Mouse (Mus musculus) urinary bladder, postnatal 4 days (tissue): ENCODE measurements around the gene Dazap1.
A peak's percentile ranks its signal among the peaks of the same experiment; 100 is the strongest.
"Not testable (repeated sequence)": the region's sequence is repeated elsewhere in the genome, so short reads cannot be mapped to it uniquely, and the experiment has no call there.

Source experiments
- DNase-seq, 2 experiments: peaks; one replicate each; pipeline ENCODE4 v3.0.0; 2021 to 2022; ENCODE audit warnings: low spot score in 2 of 2

The Dazap1 gene

DNA sequence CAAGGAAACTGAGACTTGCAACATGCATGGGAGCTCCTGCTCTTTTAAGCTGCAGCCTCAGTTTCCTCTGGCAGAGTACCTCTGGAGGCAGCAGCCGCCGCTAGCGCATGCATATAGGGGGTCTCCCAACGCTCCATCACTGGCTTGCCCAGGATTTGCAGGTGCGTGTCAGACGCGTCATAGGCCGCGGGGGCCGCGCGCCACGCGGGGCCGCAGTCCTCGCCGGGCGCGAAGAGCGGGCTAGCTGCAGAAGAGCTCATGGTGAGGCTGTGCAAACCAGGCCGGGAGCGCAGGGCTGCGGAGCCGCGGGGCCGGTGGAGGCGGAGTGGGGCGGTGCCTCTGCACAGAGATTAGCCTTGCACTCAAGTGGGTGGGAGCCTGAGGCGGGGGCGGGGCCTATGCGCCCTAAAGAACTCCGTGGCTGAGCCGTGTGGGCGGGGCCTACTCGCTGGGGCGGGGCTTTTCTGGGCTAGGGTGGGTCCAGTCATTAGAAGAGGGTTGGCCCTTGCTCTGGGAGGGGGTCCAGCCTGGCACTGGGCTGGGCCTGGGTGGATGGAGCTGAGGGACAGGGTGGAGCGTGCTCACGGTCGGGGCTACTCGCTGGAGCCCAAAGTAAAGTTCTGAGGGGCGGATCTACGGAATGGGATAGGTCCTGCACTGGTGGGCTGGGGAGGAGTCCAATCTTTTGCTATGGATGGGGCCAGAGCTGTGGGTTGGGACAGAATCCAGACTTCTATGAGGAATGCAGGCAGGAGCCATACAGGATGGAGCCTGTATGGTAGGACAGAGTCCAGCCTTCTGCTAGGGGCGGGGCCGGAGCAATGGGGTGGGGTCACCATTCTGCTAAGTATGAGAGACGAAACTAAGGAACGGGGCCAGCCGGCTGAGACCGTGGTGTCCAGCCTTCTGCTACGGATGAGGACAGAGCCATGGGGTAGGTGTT lies at the start of gene Dazap1, which contains the start of gene Gamt:
Dazap1 (plus strand) TSS at position 845 of the 943 bp plus-strand sequence.
Gamt (minus strand) TSS at position 371 of the 943 bp plus-strand sequence.
- DNase-seq: peak; percentile 99

DNA sequence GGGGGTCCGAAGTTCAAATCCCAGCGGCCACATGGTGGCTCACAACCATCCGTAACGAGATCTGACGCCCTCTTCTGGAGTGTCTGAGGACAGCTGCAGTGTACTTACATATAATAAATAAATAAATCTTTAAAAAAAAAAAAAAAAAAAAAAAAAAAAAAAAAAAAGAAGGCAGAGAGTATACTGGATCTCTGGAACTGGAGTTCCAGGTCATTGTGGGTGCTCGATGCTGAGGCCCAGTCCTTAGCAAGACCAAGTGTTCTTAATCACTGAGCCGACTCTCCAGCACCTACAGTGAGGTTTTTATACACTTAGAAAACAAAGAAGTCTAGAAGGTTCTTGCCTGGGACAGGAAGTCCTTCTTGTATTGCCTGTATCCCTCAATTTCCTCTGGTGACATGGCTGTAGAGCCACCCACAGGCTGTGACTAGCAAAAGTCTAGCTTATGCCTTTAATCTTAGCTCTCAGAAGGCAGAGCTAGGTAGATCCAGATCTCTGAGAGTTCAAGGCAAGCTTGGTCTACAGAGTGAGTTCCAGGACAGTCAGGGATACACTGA lies 49.7 kb upstream of the Dazap1 start:
- not testable (repeated sequence) for DNase-seq

DNA sequence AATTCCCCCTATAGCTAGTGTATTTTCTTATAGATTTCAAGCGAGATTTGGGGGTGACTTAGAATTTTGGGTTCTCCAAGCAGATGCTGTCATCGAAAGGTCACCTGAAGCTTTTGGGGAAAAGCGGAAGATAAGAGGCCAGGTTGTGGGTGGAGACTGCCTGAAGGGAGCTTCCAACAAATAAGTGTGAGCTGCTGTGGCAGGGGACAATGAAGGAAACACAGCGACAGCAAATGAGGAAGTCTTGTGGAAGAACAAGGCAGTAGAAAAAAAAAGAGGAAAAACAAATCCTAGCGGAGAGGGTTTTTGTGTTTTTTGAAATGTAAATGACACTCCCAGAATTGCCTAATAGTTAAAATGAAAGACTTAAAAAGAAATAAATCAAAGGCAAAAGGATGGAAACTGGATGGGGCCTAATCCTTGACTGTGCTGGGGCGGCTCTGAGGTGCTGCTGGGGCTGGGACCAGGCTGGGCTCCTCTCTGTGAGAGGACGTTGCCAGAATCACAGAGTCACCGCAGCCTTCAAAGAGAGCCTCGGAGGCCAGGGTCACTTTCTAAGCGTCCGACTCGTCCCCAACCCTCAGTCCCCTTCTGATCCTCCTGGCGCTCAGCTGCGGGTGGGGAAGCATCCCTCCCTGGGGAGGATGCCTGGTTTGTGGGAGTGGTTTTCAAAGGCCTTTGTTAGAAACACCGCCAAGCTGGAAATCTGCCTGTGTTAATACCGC lies 46.1 kb upstream of the Dazap1 start:
- DNase-seq: no peak

DNA sequence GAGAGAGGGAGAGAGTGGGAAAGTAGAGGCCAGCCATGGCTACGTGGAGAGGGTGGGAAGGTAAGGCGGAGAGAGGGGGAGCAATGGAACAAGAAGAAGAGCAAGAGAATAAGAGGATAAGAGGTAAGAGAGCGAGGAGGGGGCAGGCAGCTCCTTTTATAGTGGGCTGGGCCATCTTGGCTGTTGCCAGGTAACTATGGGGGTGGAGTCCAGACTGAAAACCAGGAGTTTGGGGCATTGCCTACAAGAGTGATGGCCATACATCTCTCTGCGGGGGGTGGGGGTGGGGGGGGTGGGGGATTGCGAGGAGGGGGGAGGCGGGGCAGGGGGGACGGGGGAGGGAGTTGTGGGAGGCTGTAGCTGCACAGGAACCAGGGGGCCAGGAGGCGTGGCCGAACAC lies 40.6 kb upstream of the Dazap1 start:
- no peak for DNase-seq

DNA sequence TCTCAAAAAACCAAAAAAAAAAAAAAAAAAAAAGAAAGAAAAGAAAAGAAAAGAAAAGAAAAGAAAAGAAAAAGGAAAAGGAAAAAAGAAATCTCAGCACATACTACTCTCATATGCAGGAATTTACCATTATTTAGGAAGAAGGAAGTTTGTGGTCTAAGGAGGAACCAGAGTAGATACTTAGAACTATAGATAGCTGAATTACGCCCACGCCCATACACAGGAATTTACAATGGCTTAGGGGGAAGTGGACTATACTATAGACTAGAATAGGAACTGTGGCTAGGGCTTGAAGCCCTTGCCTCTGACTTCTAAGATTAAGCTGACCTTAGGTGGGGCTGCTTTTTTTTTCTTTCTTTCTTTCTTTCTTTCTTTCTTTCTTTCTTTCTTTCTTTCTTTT lies 38.1 kb upstream of the Dazap1 start:
- not testable (repeated sequence) for DNase-seq

DNA sequence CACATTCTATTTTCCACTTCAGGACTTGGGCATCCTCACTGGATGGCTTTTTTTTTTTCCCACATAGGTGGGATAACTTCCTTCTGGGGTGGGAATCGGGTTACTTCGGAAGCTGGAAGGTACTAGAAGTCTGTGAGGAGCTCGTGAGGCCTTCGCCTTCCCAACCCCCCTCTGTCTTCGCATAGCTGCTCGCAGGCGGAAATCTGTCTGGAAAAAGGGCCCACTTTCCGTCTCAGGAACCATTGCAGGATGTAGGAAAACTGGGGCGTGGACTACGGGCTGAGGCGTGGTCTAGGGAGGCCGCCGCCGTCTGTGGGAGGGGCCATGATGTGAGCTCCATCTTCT lies 35.2 kb upstream of the Dazap1 start:
- DNase-seq: no peak

DNA sequence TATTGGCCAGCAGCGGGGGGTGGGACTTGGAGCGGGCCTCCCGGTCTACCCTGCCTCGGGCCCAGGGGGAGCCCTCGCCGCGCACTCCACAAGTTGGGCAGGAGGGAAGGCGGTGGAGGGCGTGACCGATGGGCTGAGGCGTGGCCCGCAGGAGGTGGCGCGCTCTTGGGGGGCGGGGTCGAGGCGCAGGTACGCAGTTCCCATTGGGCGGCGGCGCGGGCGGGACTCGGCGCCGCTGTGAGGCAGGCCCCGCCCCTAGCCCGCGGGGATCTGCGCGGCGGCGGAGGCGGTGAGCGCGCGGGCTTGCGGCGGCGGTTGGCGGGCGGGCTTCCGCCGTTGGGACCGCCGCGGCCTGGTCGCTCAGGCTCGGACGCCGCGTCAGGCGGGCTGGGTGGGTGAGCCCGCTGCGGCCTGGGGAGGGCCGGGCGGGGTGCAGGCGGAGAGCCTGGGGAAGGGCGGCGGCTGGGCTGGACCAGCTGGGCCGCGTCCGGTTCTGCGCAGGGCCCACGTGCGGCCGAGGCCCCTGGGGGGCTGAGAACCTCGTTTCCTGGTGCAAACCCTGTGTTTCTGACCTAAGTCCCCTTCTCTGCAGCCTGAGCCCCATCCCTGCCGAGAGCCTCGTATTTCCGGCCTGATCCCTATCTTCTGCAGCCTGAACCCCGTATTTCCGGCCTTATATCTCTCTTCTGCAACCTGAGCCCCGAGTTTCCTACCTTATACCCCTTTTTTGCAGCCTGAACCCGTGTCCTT lies 34.7 kb upstream of the Dazap1 start, which contains the start of gene Mum1:
Mum1 (plus strand) TSS at position 19 of the 750 bp plus-strand sequence.
- peak; percentile 99 for DNase-seq

DNA sequence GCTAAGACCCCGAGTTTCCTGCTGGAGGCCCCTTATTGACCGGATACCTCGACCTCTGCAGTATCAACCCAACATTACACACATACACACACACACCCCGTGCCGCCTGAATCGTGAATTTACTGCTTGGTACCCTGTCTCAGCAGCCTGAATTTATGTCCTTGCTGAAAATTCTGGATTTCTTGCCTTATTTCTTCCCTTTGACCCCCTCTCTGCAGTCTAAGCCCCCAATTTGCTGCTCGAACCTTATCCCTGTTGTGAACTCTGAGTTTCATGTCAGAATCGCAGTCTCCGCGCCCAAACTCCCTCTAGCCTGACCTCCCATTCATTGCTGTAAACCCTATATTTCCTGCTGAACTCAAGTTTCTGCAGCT lies 34.1 kb upstream of the Dazap1 start:
- DNase-seq: no peak

DNA sequence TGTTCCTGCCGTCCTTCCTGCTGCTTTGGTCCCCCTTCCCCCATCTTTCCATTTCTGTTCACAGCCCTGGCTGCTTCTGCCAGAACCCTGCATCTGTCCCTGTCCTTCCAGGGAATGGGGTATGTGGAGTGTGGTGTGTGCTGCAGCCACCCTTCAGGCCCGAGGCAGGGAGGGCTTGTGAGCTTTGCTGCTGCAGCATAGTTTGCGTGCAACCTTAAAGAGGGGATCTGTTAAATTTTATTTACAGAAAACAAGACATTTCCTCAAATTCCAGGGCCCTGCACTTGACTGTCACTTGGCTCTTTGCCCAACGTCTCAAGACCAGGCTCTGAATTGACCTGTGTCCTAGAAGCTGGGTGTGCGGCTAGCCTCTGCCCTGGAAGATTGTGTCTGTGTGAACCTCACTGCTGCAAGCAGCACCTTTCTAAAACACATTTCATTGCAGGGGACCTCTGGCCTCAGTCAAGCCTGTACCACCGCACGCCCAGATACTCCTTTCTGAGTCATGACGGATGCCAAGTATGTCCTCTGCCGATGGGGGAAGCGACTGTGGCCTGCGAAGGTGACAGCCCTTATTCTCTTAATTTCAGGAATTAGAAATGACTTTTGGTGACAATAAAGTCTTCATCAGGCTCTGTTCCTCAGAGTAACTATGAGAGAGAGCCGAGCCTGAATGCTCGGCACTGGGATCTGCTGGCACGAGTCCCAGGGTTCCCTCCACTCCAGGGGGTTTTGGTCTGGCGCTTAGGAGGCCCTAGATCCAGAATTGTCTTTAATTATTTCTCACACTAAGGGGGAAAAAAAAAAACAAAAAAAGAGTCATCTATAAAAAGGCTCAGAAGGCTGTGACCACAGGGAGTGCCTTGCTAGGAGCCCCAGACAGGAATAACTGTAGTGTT lies 33.2 kb upstream of the Dazap1 start:
- no peak for DNase-seq

DNA sequence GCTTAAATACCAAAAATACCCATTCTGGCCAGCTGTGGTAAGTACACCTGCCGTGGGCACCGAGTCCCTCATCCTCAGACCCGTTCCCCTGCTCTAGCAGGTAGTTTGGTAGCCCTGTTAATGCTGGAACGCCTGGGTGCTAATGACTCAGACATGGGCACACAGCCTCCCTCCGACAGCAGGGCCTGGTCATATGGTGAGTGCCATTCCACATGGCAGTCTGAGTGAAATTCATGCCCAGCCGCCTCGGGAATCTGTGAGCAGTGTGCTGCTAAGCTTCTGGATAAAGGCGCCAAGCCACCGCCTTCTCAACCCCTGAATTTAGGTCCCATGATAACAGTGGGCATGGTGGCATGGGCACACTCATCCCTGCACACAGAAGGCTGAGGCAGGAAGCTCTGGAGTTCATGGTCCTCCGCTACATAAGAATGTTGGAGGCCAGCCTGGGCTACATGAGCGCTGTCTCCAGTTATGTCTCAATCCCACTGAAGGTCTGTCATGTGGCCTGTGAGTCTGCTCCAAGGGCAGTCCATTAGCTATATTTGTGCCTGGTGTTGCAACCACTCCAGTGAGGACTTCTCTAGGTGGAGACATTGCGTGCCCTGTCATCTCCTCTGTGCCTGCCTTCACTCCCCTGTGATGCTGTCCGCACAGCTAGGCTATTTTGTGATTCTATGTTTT lies 25.0 kb upstream of the Dazap1 start:
- DNase-seq: no peak

DNA sequence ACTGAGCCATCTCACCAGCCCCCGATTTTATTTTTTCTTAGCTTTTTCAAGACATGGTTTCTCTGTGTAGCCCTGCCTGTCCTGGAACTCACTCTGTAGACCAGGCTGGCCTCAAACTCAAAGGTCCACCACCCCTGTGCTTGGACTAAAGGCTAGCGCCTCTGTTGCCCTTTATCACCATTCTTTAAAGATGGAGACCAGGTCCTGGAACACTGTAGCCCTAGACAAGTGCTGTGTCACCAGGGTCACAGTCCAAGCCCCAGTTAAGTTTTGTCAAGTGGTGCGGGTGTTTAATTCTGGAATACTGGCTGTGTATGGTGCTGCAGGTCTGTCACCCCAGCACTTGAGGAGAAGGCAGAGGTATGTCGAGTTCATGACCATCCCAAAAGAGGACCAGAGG lies 24.3 kb upstream of the Dazap1 start:
- DNase-seq: no peak

DNA sequence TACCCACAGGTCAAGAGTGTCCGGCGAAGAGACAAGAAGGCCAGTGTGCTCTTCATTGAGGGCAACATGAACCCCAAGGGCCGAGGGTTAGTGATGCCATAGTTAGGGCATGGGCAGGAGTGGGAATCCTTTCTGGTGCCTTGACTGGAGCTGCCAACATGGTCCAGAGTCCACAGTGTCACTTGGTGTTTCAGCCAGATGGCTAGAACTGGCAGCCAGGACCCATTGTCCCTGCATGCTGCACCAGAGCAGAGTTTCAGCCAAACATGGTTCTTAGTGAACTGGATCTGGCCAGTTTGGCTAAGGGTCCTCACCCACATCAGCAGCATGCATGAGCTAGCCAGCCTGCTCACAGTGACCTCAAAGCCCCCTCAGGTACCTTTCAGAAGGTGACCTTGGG lies 23.0 kb upstream of the Dazap1 start:
- no peak for DNase-seq

DNA sequence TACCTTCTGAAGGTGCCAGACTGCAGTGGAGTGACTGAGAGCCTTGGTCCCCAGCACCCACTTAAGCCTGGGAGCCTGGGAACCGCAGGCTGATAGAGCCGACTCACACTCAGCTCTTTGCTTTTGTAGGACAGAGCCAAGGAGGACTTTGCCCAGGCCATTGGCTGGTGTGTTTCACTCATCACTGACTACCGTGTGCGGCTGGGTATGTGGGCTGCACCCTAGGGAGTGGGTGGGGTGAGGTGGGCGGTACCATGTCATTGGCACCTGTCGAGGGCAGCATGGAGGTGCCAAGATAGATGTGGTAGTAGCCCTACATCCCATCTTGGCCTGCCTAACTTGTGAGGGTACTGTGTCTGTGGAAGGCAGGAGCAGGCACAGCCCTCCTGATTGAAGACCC lies 21.5 kb upstream of the Dazap1 start:
- DNase-seq: no peak

DNA sequence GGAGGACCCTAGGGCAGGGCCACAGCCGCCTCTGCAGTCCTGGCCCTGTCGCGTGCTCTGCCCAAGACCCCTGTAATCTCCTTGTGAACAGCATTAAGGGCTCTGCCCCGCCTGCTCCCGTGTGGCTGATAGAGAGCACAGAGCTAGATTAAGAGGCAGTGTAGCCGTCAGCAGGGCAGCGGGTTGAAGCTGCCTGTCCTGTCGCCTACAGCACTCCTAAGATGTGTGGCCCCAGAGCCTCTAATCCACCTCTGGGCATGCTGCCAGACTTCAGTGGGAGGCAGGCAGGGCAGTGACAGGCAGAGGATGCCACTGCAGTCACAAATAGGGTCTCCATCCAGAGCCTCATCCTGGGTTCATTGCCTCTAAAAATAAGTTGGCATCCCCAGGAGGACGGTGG lies 19.2 kb upstream of the Dazap1 start:
- no peak for DNase-seq

DNA sequence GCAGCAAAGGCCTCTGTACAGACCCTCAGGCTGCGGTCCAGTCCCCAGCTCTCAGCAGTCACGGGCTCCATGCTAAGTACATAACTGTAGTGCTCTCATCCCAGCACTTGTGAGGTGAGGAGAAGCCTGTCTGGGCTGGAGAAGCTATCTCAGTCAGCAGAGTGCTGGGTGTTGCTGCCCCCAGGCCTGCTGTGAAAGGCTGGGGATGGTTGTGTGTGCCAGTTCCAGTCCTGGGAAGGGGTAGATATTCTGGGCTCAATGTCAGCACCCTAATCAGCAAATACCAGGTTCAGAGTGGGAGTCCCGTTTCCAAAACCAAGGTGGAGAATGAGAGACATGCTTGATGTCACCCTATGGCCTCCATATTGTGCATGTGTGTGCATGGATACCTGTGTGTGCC lies 18.7 kb upstream of the Dazap1 start:
- no peak for DNase-seq

DNA sequence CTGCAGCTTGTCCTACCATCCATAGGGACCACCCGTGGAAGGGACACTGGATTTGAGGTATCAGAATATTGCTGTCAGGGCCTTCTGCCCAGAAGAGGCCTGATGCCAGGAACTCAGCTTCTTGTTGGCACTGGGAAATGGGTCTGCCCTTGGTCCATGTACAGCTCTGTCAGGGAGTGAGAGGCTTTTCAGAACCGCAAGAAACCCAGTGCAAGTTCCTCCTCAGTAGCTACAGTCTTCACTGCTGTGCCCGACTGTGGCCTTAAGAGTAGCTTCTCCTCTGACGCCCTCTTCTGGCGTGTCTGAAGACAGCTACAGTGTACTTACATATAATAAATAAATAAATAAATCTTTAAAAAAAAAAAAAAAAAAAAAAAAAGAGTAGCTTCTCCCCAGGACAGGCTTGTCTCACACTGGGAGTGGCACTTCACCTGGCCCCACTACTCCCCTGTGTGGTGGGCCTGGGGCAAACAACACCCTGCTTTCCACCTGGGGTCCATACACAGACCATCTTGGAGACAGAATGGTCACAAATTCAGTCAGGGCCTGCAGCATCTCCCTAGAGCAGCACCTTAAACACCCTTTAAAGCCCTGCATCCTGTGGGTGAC lies 16.4 kb upstream of the Dazap1 start:
- DNase-seq: no peak

DNA sequence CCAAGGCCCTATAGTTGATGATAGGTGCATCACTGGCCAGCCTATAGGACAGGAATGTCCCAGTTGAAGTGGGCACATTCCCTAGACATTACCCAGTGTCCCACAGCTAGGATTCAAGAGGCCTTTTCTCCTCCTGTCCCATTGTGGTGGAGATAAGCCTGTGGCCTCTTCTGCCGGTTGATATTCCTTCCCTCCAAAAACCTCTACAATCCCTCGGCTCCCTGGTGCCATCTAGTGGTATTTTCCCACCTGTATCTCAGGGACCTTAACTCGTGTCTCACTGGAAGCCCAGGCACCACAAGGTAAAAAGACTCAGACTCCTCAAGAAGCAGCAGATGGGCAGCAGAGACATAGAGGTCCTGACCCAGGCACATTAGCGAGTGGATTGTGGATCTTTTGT lies 15.7 kb upstream of the Dazap1 start:
- peak; percentile 66 to 84 for DNase-seq

DNA sequence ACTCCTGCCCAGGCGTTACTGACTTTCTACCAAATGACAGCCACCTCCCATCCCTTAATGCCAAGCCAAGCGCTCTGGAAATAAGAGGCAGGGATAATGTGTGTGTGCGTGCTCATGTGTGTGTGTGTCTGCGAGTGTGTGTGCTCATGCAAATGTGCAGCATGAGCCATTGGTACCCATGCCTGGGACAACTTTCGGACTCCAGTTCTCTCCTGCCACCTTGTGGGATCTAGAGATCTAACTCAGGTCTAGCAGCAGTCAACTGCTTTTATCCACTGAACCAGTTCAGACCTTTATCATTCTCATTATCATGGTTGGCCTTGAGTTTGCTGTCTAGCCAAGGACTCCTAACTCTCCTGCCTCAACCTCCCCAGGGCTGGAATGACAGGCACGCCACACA lies 13.4 kb upstream of the Dazap1 start:
- no peak for DNase-seq

DNA sequence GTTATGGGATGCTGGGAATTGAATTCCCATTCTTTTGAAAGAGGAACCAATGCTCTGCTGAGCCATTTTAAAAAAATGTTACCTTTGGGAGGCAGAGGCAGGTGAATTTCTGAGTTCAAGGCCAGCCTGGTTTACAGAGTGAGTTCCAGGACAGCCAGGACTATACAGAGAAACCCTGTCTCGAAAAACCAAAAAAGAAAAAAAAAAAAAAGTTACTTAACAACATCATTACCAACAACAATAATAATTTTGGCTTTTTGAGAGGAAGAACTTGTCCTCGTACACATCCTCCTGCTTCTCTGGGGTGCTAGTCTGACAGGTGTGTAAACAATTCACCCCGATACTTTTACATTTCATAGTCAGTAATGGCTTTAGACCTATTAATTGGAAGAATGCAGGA lies 12.8 kb upstream of the Dazap1 start:
- DNase-seq: not testable (repeated sequence)
